Mouse (Mus musculus): ENCODE results near the gene Wdfy1.

DNA sequence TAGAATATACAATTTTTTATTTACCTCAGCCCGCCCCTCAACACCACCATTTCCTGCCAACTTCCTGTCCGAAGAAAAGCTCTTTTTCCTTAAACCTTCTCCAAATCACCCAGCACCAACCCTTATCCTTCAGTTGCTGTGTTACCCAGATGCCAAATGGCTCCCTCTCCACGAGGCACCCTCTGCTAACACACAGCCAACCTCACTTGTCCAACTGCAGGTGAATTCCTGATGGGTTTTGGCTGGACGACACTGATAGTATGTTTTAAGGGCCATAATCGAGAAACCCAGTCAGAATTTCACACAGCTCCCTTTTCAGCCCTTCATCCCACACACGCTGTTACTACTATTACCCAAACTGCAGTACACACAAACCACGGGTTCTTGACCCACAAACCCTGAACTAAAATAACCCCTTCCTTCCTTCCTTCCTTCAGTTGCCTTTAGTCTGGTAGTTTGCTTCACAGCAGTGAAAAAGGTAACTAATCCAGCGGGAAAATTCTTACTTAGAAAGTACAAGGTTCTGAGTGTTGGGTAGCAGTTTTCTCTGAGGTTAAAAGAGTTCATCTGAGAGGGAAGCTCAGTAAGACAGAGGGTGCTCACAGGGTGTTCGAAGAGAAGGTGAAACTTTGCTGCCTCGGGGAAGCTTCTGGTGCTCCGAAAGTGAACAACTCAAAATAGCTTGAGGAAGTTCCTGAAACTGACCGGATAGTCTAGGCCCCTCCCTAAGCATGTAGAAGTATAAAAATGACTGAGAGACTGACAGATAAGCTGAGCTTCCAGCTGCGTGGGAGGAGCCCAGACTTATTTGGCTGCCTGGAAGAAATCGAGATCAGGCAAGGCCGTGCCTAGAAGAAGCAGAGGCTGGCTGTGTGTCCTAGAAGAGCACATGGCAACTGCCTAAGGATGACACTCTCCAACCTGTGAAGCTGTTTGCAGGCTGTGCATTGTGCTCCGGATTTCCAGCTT, 13.4 kb downstream of the Wdfy1 start:
- TF ChIP-seq GATA1 (IDR thresholded peaks at IDR 0.05; ENCODE audit: low read length) (no peak), TAL1 (IDR thresholded peaks at IDR 0.05; ENCODE audit: low read length) (no peak)
